Comparison of ENCODE assay signal across 15 mouse cellular contexts in genomic region chr17:29183162-29183561, GRCm38 (mm10). TPM values are rescaled to one million over a fixed set of nuclear protein-coding genes. Genes with fewer than 3 reads are reported as not detected.
"Had no signal": no experiment of that assay in that cellular context is flagged by ENCODE, and none has a peak within 500 bp of the region (broad histone marks: within the 10 kb centered on the region; RNA-seq: fewer than 3 reads in every experiment).

No protein-coding gene starts in this region.

- H3K4me3 ChIP-seq: limb, embryonic 12.5 days; liver, embryonic 13.5 days; lung, embryonic 15.5 days; megakaryocyte, embryonic 14.5 days; midbrain, embryonic 13.5 days had no signal

- H3K36me3 ChIP-seq: limb, embryonic 12.5 days; liver, embryonic 13.5 days; lung, embryonic 15.5 days; midbrain, embryonic 13.5 days had no signal

- H3K9me3 ChIP-seq: limb, embryonic 12.5 days; liver, embryonic 13.5 days; lung, embryonic 15.5 days; megakaryocyte, embryonic 14.5 days; midbrain, embryonic 13.5 days had no signal

- H3K4me2 ChIP-seq: limb, embryonic 12.5 days; liver, embryonic 13.5 days; lung, embryonic 15.5 days; midbrain, embryonic 13.5 days had no signal

- H3K27me3 ChIP-seq: lung, embryonic 15.5 days; midbrain, embryonic 13.5 days had no signal

- DNase-seq: kidney, adult 11 months; kidney, postnatal 36 days; layer of hippocampus, adult 9-11 months; layer of hippocampus, postnatal 36 days; liver; liver, embryonic 13.5 days; liver, postnatal 0 days; lung, postnatal 14 days; right cerebral cortex, postnatal 25 days; thymus, postnatal 4 days had no signal

- H3K27ac ChIP-seq: limb, embryonic 12.5 days; liver, embryonic 13.5 days; lung, embryonic 15.5 days; macrophage; midbrain, embryonic 13.5 days had no signal

- ATAC-seq: liver, postnatal 0 days; midbrain, embryonic 13.5 days had no signal

- H3K9ac ChIP-seq: limb, embryonic 12.5 days; liver, embryonic 13.5 days; liver, postnatal 0 days; lung, embryonic 15.5 days; midbrain, embryonic 13.5 days had no signal

RNA-seq across cellular contexts. Expression of gene Cpne5, which starts 54.8 kb away (rescaled TPM):
- polyA plus RNA-seq: macrophage had no signal
